Mouse (Mus musculus) testis, adult 2 months (tissue): ENCODE measurements around the gene Tspan17.

Source experiments
- CTCF ChIP-seq: fragments of 200-500 bp; IDR thresholded peaks from 2 replicates; pipeline ENCODE4 v1.5.1; 2012; ENCODE audit warnings: low read depth, mild to moderate bottlenecking, inconsistent platforms, low read length, moderate library complexity; ENCODE audit not compliant: control insufficient read depth, insufficient read depth, insufficient replicate concordance
- POLR2A ChIP-seq: fragments of 200-500 bp; IDR thresholded peaks from 2 replicates; pipeline ENCODE4 v1.6.1; 2012; ENCODE audit warnings: low read depth, mild to moderate bottlenecking, inconsistent platforms, low read length, moderate library complexity; ENCODE audit not compliant: control insufficient read depth

- no peak for TF ChIP-seq POLR2A
- TF ChIP-seq CTCF: no peak
Observed at GRCm38 (mm10) chr13:54837061-54837460, 47.9 kb downstream of the Tspan17 start.
